Mouse (Mus musculus) small intestine, adult 2 months (tissue): ENCODE results near the gene Mep1a.

Experiments used
- CTCF ChIP-seq: fragments of 200-500 bp; IDR thresholded peaks from 2 replicates; pipeline ENCODE4 v1.5.1; 2012; ENCODE audit warnings: low read depth, mild to moderate bottlenecking, control low read depth, inconsistent platforms, low read length, moderate library complexity, mixed read lengths; ENCODE audit not compliant: insufficient replicate concordance, insufficient read length; ENCODE audit errors: extremely low read depth
- POLR2A ChIP-seq: fragments of 200-500 bp; IDR thresholded peaks from 2 replicates; pipeline ENCODE4 v1.6.1; 2012; ENCODE audit warnings: low read depth, mild to moderate bottlenecking, control low read depth, inconsistent platforms, low read length, moderate library complexity

DNA sequence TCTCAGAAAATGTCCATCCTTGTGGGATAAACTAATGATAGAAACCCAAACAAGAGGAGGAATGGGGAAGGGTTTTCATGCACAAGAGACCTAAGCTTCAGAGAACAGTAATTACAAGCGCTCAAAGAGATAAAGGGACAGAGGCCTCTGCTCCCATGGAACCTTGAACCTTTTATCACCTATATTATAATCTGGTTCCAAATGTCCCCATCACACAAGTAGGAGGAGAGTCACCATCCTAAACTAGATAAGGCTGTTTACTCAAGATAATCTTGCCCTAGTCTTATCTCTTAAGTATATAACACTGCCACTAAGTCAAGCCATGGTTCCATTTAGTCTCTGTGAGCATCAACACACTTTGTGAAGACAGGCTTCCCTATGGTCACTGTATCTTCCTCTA is 51.4 kb downstream of the Mep1a start:
- no peak for TF ChIP-seq CTCF
- no peak for TF ChIP-seq POLR2A
